Mouse (Mus musculus): Measurements from ENCODE around the gene Rpusd2.
"Not testable (repeated sequence)": the region's sequence is repeated elsewhere in the genome, so short reads cannot be mapped to it uniquely, and the experiment has no call there.

Rpusd2 gene

DNA sequence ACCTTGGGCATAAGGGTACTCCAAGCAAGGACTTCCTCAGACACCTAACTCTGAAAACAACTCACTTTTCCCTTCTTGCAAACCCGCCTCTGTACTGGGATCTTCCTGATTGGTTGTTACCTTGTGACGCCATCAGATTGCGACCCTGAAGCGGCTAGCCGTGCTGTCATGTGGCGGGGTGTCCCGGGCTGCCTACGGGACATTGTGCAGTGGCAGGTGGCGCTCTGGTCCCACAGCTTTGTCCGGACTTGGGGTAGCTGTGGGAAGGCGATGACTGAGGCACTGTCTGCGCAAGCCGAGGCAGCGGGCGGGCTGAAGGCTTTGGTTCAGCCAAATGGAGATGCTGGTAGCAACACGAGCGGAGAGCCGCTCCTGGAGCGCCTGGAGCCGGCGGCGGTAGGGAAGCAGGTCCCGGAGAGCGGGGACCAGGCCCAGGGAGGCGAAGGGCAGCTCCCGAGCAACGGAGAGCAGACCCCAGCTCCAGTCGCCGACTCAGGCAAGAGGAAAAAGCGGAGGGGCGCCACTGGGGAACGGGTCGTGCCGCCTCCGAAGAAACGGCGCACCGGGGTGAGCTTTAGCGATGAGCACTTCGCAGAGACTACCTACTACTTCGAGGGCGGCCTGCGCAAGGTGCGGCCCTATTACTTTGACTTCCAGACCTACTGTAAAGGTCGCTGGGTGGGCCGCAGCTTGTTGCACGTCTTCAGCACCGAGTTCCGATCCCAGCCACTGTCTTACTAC lies at the start of gene Rpusd2:
Rpusd2 (plus strand) TSS at position 135 of the 741 bp plus-strand sequence.
- DNase-seq (ENCODE audit: low spot score in 2 of 2), result peak; percentile 87 to 91

- DNase-seq (ENCODE audit: low spot score in 2 of 2), result no peak
Observed at GRCm38 (mm10) chr2:118995490-118995889, 39.1 kb upstream of the Rpusd2 start.

DNA sequence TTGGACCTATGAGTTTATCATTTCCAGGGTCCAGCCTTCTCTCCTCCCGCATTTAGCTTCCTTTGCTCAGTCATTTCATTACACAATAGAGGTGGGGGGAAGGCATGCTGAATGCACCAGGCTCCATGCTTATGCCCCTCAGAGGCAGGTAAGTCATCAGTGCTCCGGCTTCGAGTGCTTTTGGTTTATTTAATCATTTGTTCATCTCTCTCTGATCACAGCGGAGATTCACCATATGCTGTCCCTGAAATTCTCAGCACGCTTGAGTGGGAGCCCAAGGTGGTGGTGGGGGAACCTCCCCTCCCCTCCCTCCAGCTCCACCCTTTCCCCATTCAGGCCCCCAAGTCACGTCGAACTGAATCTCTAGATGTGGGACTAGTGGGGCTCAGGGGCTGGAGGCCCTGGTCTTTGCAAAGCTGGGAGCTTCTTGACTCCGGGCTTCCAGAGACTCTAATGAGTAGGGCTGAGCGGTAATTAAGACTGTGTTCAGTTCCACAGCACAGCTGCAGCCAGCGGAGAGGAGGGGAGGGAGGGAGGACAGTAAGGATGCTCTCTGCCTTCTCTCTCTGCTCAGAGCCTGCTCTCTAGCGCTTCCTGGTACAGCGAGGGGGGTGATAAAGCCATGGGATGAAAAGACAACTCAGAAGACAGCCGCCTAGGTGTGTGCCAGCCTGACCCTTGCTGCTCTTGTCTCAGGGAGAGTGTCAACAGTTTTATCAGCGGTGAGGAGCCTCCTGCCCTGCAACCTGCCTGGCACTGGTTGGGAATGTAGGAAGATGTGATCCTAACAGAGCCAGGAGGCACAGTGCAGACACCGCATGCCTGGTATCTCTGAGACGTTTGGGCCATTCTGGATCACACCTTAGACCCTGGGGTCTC lies 38.4 kb upstream of the Rpusd2 start:
- no peak for DNase-seq (ENCODE audit: low spot score in 2 of 2)

DNA sequence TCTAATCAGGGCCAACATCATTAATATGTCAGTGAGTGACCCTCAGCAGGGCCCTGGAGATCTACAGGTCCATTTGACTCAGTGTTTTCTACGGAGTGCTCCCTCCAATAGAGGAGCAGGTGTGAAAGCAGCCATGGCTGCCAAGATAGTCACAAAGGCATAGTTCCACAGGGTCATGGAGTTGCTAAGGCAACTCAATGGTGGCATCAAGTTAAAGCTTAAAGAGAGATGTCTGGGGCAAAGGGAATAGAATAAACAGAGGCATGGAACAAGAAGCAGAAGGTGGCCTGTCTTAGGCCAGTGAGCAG lies 37.8 kb upstream of the Rpusd2 start:
- no peak for DNase-seq (ENCODE audit: low spot score in 2 of 2)

DNA sequence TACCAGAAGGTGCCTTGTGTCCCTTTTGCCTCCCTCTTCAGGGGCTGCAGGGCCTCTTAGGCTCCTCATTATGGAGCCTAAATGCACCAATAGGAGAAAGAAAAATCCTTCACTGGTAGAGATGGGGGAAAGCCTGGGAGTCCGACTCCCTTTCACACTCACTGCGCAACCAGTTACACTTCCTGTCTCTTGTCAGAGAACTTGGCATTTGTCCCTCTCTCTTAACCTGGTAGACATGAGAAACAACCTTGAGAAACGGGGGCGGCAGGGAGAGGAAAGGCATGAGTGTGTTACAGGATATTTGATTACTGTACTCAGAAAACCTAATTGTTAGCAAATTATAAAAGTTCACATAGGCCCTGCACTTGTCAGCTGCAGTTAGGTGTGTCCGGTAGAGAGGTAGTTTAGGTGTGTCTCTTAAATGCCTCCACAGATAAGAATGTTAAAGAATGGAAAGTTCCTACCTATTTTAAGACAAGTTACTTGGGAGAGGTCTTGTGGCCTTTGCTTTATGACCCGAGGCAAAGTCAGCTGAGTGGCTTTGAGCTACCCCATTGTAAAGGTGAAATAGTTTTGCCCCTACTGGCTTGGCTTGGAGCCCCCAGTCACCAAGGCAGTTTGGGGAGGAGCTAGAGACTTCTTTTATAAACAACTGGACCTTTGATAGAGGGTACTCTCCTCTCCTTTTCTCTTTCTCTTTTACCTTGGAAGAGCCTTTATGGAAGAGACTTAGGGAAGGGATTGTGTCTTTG lies 36.3 kb upstream of the Rpusd2 start:
- DNase-seq (ENCODE audit: low spot score in 2 of 2), result no peak

DNA sequence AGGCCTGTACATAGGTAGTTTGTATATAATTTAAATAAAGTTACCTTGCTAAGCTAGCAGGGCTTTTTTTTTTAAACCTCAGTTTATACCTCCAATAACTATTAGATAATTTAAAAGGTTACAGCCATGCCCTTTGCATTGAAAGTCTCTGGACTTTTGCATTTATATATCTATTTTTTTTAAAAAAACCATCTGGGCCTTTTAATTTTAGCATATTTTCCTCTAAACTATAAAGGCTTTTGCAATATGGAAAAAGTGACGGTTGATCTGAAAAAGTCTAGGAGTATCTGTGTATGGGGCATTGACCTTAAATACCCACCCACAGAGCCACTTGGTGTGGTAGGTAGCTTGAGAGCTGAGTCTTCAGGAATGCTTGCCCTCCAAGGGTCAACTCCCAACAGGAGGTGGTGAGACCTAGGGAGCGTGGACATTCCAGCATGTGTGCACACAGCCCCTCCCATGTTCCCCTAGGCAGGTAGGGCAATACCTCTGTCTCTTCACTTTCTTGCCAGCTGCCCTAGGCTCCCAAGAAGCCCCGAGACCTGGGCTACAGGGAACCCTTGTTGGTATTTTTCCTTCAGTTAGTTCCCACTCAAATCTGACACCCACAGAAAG lies 35.5 kb upstream of the Rpusd2 start:
- no peak for DNase-seq (ENCODE audit: low spot score in 2 of 2)

GRCm38 (mm10) chr2:119006886-119007285 lies 27.7 kb upstream of the Rpusd2 start:
- DNase-seq (ENCODE audit: low spot score in 2 of 2), result no peak

DNA sequence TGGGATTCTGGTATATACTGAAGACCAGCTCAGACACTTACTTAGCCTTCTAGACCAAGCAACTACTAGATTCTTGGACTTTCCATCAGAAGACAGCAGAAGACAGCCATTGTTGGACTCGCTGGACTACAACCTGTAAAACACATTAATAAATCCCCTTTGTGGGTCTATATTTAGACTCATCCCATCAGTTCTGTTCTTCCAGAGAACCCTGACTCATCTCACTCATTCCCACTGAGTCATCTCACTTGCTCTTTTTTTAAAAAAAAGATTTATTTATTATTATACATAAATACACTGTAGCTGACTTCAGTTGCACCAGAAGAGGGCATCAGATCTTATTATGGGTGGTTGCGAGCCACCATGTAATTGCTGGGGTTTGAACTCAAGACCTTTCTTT lies 25.2 kb upstream of the Rpusd2 start:
- DNase-seq (ENCODE audit: low spot score in 2 of 2), result no peak

GRCm38 (mm10) chr2:119014989-119015388 lies 19.6 kb upstream of the Rpusd2 start:
- no peak for DNase-seq (ENCODE audit: low spot score in 2 of 2)

- DNase-seq (ENCODE audit: low spot score in 2 of 2), result peak; percentile 17 to 34
Observed at GRCm38 (mm10) chr2:119015604-119016180, 18.9 kb upstream of the Rpusd2 start.

- DNase-seq (ENCODE audit: low spot score in 2 of 2), result not testable (repeated sequence)
Observed at GRCm38 (mm10) chr2:119016312-119016711, 18.3 kb upstream of the Rpusd2 start.

DNA sequence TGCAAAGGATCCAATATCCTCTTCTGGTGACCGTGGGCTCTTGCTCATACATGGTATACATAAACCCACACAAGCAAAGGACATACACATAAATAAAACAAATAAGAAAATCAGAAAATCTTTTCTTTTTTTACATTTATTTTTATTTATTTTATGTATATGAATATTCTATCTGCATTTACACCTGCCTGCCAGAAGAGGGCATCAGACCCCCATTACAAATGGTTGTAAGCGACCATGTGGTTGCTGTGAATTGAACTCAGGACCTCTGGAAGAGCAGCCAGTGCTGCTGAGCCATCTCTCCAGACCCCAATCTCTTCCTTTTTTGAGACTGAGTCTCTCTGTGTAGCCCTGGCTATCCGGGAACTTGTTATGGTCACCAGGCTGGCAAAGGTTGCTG lies 16.9 kb upstream of the Rpusd2 start:
- DNase-seq (ENCODE audit: low spot score in 2 of 2), result no peak

DNA sequence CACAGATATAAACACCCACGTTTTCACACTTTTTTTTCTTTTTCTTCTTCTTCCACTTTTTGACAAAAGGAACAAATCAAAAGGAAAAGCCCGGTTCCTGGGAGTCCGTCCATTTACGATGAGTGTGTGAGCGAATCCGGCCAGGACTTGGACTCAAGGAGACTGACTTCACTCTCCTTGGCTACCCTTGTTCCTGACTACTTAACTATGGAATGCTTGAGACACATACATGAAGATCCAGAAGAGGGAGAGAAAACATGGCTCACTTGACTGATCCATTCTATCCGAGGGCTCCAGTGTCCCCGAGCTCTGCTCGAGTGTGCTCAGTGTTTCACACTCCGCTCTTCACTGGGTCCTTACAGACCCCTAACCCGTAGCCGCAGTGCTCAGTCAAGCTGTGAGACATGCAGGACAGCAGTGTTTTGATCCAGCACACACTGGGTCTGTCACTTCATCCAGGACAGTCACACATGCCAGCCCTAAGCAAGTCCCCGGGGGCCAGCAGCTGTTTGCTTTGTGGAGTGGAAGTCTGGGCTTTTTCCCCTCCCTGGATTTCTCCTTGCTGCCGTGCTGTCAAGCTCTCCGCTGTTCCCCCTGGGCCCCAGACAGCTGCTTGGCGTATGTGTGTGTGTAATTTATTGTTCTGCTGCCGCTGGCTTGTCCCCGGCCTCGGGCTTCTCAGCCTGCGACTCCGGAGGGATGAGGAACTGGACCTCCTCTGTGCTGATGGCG lies 16.0 kb upstream of the Rpusd2 start:
- no peak for DNase-seq (ENCODE audit: low spot score in 2 of 2)

DNA sequence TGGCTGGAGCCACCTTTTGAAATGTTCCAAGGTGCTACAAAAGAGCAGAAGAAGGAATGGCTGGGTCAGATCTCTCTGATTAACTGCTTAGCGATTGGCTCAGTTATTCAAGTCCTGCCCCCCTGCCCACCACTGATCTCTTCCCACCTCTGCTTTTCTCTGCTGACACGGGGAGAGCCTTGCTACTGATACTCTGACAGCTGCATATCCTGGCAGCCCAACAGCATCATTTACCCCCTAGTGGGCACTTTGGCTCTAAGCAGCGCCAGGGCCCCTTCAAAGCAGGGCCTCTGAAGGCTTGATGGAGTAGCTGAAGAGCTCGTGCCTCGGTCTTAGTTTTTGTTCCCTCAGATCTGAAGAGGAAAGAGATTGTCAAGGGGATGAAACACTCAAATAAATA lies 15.5 kb upstream of the Rpusd2 start:
- DNase-seq (ENCODE audit: low spot score in 2 of 2), result no peak

GRCm38 (mm10) chr2:119019538-119019937 lies 15.1 kb upstream of the Rpusd2 start:
- DNase-seq (ENCODE audit: low spot score in 2 of 2), result no peak

DNA sequence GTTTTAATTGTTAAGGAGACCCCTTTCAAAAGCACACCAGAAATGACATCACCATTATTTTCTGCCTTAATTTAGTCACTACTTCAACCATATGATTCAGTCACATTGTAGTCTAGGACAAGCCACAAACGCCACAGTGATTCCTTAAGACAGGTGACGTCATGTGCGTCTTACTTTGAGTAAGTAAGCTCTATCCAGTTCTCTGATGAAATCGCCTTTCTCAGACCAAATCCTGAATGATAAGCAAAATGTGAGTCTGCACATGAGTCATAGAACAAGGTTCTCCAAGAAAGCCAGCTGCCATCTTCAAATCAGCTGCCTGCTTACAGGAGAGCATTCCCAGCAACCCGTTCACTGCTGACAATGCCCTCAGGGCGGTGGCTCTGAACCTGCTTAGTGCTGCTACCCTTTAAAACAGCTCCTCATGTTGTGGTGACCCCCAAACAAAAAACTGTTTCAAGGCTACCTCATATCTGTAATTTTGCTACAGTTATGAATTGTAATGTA lies 11.4 kb upstream of the Rpusd2 start:
- DNase-seq (ENCODE audit: low spot score in 2 of 2), result no peak

DNA sequence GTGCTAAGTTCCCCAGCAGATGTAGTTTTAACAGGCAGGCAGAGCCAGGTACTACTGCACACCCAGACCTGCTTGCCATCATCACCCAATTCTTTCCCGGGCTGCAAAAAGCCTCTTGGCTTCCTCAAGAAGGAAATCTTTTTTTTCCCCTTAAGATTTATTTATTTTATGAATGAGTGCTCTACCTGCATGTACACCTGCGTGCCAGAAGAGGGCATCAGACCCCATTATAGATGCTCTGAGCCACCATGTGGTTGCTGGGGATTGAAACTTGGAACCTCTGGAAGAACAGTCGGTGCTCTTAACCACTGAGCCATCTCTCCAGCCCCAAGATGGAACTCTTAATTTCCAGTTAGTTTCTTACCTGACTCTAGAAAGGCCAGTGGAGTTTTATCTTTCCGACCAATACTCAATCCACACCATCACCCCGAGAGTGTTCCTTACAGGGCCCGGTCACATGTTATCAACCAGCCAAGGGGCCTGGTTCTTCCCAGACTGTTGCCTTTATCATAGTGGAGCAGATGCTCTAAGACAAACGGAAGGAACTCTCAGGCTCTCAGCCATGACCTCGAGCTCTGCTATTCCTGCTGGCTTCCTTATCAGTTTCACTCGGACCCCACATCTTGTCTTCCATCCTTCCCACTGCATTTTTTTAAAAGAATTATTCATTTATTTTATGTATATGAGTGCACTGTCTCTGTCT lies 9.9 kb upstream of the Rpusd2 start:
- no peak for DNase-seq (ENCODE audit: low spot score in 2 of 2)

DNA sequence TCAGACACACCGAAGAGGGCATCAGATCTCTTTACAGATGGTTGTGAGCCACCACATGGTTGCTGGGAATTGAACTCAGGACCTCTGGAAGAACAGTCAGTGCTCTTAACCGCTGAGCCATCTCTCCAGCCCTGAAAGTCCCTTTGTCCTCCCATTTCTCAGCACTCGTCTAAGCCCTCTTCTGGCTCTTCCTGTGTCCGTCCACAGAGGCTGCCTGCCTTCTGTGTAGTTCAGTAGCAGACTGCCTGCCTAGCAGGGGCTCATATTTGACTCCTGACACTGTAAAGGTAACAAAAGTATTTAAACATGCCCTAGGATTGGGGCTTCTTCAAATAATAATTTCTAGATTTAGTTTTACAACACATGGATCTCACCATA lies 9.4 kb upstream of the Rpusd2 start:
- DNase-seq (ENCODE audit: low spot score in 2 of 2), result no peak

- DNase-seq (ENCODE audit: low spot score in 2 of 2), result no peak
Observed at GRCm38 (mm10) chr2:119026951-119027350, 7.6 kb upstream of the Rpusd2 start.

GRCm38 (mm10) chr2:119028941-119029551 lies 5.5 kb upstream of the Rpusd2 start, which contains the start of gene Ccdc32:
TSS of gene Ccdc32 (minus strand) at chr2:119029393.
- DNase-seq (ENCODE audit: low spot score in 2 of 2), result peak; percentile 89 to 91

Measured in natural killer cell, adult 2 months (primary cell).